Mouse (Mus musculus) right cerebral cortex, postnatal 14 days (tissue): ENCODE measurements around the gene Trim30d.
"Not testable (repeated sequence)": the region's sequence is repeated elsewhere in the genome, so short reads cannot be mapped to it uniquely, and the experiment has no call there.

ENCODE experiments used
- DNase-seq: peaks from one replicate; pipeline ENCODE4 v3.0.0; 2022

Trim30d gene

GRCm38 (mm10) chr7:104507421-104508065 lies at the start of gene Trim30d:
Gene Trim30d (minus strand): TSS chr7:104507849.
- not testable (repeated sequence) for DNase-seq

GRCm38 (mm10) chr7:104552700-104553099 lies 45.1 kb upstream of the Trim30d start:
- DNase-seq: no peak

- DNase-seq: no peak
Observed at GRCm38 (mm10) chr7:104549833-104550232, 42.2 kb upstream of the Trim30d start, which contains the start of gene Olfr651. Gene Olfr651 (plus strand): TSS chr7:104550133.

GRCm38 (mm10) chr7:104501589-104502371 lies 5.9 kb downstream of the Trim30d start:
- DNase-seq: no peak

GRCm38 (mm10) chr7:104501186-104501585 lies 6.5 kb downstream of the Trim30d start:
- DNase-seq: not testable (repeated sequence)

GRCm38 (mm10) chr7:104499464-104499863 lies 8.2 kb downstream of the Trim30d start:
- DNase-seq: not testable (repeated sequence)

GRCm38 (mm10) chr7:104465065-104465744 lies 42.4 kb downstream of the Trim30d start, which contains the start of gene Trim30a:
Gene Trim30a (minus strand): TSS chr7:104465193.
- no peak for DNase-seq

- no peak for DNase-seq
Observed at GRCm38 (mm10) chr7:104445961-104446645, 61.5 kb downstream of the Trim30d start.
